Mouse (Mus musculus) cerebellum, postnatal 4 days (tissue): ENCODE measurements at regions not wholly inside any gene's neighbourhood (a gene's known extent, or its start where the extent isn't known, plus 50 kb on each side); places are given as distances from the start of the nearest gene placed in this dataset.

Experiments
- DNase-seq, 2 experiments: peaks; one replicate each; pipeline ENCODE4 v3.0.0; 2022; ENCODE audit warnings: low spot score in 2 of 2, mixed read lengths in 1 of 2

DNA sequence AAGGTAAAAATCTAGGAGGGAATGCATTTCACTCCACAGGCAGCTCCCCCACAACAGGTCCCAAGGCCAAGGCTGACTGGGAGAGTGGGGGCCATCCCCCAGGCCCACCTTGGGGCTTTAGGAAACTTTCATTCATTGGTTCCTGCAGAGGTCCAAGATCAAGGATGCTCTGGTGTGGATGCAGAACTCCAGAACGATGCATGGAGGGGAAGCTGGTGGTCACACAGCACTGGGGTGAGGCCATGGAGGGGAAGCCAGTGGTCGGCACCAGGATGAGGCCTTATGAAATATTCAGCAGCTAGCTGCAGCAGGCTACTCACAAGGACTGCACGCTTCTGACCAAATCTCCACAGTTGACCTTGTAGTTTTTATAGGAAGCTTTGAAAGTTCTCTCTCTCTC, 279.7 kb downstream of the Cdh26 start:
- no peak for DNase-seq

- no peak for DNase-seq
Observed at GRCm38 (mm10) chr2:178711587-178712080, 281.3 kb downstream of the Cdh26 start.

DNA sequence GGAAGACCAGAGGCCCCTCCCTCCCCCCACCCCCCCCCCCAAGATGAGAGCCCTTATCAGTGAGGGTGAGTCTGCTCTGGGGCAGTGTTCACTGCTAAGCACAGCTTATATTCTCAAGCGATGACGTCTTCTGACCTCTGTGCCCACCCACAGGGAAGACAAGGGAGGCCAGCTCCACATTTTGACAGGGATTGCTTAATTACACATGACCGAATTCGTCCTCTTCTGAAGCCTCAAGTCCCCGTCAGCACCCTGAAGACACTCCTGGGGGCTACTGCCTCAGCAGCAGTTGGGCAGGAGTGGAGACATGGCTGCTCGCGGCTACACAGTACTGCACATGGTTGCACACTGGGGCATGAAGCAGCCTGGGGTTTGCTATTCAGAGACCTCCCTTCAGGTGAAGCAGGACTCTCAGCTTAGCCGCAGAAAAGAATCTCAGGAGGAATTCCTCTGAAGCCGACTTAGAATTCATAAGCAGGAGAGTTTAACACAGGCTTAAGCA, 282.1 kb downstream of the Cdh26 start:
- no peak for DNase-seq

DNA sequence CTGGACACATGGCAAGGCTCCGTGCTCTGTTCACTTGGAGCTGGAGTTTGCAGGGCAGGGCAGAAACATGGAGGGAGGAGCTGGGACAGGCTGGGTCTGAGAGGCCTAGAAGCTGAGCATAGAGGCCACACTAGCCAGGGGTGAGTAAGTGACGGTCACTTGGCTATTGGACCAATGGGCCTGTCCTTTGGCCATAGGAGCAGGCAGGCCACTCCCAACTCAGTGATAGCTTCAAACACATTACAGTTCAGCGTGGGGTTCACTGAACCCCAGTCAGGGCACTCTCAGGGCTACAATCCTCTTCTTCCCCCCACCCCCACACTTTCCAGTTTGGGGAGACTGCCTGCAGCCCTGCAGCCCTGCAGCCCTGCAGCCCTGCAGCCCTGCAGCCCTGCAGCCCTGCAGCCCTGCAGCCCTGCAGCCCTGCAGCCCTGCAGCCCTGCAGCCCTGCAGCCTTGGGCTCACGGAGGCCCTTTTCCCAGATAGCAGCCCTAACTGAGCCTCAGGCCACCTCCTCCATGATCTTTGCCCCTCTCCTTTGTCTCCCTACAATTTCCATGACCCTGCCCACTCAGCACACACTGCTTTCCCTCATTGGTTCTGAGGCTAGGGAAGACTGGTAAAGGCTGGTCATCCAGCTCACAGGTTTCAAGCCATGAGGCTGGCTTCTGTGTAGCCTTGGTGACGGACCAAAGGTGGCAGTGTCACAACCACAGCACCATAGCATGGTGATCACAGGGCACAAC, 285.3 kb downstream of the Cdh26 start:
- no peak for DNase-seq

DNA sequence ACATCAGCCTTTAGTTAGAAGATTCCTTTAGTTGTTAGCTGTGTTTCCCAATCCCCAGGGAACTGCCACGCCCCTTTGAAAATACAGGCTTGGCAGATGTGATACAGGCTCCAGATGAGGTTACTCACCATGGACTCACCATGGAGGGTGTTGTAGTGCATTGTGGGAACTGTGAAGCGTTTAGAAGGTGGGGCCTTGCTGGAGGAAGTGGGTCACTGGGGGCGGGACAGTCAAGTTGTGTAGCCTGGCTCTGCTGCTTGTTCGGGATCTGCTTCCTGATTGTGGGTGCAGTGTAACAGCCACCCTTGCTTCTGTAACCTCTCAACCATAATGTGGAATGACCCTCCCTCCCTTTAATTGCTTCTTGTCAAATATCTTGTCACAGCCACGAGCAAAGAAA, 287.7 kb downstream of the Cdh26 start:
- no peak for DNase-seq

DNA sequence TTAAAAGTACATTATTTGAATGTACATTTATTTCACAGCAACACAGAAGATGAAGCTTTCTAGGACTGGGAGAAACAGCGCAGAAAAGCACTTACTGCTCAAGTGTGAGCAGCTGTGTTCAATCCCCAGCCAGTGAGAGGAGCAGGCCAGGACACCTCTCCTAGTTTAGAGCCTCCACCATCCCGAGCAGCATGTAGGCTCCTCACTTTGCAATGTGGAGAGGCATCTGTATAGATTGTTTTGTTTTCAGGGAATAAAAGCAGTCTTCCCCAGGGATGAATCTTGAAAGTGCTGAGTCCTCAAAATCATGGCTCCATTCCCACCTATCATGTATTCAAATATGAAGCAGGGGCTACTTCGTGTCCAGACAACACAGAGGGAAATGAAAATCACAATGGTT, 293.1 kb downstream of the Cdh26 start:
- no peak for DNase-seq

DNA sequence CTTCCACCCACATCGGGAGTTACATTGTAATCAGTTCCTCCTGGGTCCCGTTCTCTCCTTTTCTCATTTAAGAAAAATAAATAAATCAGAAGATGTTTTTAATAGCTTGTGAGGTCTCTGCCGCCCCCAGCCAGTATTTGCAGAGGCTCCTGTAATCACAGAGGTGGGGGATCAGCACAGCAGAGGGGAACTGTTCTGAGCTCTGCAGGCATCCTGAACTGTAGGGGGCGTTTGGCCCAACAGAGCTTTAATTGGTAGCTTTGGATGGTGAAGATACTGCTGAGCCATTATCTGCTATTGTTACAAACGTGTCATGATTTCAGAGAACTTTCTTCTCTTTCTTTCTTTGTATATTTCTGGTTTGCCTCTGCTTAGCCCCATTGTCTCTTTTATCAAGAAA, 293.9 kb downstream of the Cdh26 start:
- DNase-seq: no peak

DNA sequence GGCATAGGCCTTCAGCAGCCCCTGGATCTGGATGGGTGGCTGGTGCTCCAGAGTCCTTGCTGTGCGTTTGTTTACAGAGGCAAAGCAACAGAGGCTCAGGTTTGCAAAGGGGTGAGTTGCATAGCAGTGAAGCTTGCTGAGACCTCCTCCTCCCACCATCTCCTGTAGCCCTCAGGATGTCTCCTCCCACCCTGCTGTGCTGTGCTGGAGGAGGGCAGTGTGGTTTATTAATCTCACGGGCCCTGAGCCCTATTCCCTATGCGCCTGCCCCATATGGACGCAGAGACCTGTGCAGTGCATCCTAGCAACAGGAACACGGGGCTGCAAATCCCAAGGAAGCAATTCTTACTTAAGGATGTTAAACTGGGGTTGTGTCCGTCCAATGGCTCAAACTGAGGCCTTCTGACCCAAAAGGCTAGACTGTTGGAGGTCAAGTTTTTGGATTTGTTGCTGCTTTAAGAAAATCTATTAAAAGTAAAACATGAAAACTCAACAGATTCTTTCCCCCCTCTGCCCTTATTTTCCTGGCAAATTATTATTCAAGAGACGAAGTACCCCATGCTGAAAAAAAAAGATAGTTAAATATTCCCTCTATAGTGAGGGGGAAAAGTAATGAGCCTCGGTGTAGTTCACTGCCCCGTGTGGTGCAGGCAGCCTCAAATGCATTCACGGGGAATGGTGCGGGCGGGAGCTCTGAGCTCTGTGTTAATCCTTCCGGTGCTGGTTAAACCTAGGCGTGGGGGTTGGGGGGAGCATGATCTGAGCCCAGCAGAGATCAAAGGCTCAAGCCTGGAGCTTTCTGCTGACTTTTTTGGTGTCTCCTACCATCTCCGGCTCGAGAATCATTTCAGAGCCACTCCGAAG, 297.8 kb downstream of the Cdh26 start:
- peak in 1 of 2 experiments; percentile 11 for DNase-seq

GRCm38 (mm10) chr2:178728794-178729120, 298.4 kb downstream of the Cdh26 start:
- no peak for DNase-seq

GRCm38 (mm10) chr2:178735099-178735498, 304.8 kb downstream of the Cdh26 start:
- no peak for DNase-seq

DNA sequence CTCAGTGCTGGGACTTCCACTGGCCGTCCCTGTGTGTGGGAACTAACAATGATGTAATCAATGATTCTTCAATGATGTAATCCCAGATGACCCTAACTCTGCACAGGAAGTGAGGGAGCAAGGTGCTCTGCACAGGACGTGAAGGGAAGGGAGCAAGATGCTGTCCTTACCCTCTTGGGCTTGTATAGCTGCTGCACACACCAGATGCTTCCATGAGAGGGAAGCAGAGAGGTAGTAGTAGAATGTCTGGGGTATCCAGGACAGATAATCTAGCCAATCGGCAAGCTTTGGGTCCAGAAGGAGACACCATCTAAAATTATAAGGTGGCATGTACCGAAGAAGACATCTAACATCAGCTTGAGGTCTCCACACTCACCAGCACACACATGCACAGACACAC, 314.3 kb downstream of the Cdh26 start:
- no peak for DNase-seq

GRCm38 (mm10) chr2:178745296-178746015, 315.1 kb downstream of the Cdh26 start:
- no peak for DNase-seq

GRCm38 (mm10) chr2:178751247-178751646, 320.9 kb downstream of the Cdh26 start:
- DNase-seq: no peak

- peak; percentile 73 to 81 for DNase-seq
Observed at GRCm38 (mm10) chr2:178758366-178758765, 328.0 kb downstream of the Cdh26 start.

GRCm38 (mm10) chr2:178768526-178768925, 338.2 kb downstream of the Cdh26 start:
- DNase-seq: no peak

DNA sequence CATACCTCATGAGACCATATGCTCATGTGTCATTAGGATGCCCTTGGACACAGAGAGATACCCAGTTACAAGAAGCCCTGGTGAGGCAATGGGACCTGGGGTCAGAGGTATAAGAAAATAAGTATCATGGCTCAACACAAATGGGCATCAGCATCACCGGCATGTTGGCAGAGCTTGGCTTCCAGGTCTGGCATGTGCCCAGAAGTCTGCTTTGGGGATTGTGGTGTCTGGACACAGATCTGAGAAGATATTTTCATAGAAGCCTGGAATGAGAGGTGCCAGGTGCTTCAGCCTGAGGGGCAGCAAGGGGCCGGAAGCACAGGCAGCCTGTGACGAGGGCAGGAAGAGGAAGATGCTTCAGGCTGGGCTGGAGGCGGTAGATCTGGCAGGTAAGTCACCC, 338.7 kb downstream of the Cdh26 start:
- DNase-seq: peak in 1 of 2 experiments; percentile 50

DNA sequence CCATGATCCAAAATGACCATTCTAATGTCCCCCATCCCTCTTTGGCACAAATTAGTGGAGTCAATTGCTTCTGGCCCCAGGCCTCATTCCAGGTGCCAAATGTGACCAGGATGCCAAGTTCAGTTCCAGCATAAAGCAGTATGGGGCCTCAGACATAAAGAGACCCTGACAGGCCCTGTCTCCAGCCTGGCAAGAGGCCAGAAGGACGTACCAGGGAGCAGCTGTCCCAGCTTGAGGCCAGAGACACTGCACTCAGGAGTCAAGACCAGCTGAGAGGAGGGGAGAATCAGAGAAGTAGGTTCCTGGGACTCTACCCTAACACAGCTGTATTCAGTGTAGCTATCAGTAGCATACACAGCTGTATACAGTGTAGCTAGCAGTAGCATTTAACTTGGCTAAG, 341.1 kb downstream of the Cdh26 start:
- DNase-seq: peak; percentile 44 to 81

DNA sequence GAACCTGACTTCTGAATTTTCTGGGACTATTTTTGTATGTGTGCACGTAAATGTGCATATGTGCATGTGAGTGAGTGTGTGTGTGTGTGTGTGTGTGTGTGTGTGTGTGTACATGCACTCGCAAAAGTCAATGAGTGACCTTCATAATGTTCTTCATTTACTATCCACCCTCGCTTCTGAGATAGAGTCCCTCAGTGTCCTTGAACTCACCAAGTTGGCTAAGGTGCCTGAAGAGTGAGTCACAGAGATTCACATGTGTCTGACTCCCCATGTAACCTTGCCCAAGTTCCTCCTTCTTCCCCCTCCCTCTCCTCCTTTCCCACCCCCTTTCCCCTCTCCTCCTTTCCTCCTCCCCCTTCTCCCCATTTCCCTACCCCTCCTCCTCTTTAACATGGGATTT, 341.6 kb downstream of the Cdh26 start:
- DNase-seq: no peak

DNA sequence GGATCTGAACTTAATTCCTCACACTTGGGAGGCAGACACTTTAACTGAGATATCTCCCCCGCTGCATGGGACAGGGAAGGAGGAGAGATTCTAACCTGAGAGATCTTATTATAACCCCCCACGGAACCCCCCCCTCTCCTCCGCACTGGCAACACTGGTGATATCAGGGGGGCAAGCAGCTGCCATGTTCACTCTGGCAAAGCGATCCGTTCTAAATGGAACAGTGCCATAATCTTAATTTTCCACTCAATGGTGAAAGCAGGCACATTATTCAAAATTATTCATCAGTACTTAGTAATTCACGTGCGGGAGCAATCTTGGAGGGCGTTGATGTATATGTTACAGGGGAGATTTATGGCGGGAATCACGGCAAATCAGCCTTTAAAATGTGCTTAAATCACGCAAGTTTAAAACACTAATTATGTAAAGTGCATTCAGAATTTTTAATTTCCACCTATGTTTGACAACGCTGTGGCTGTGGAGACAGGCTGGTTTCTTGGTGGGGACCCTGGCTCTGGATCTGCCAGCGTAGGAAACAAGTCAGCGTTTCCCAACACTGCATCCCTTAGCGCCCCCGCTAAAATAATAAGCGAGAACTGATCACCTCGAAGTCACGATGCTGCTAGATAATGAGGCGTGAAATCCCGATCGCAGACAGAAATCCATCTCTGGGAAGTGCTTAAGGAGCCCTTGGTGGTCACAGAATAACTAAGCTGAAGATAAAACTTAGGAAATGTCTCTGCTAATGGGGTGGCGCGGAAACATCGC, 354.7 kb downstream of the Cdh26 start:
- DNase-seq: peak in 1 of 2 experiments; percentile 14

DNA sequence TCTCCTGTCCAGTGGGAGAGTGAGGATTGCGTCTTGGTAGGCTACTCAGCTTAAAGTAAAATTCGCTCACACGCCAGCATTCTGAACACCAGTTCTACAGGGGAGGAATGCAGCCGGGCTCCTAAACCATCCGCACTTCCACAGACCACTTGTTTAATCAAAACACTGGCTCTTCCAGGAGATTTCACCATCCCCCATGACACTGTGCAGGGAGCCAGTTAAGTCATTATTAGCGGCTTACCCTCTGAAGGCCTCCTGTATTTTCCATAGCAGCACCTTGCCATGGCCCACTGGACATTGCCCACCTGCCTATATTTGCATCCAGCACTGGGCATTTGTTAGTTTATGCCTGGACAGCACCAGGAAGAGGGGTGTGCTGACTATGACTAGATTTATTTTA, 355.5 kb downstream of the Cdh26 start:
- DNase-seq: no peak

DNA sequence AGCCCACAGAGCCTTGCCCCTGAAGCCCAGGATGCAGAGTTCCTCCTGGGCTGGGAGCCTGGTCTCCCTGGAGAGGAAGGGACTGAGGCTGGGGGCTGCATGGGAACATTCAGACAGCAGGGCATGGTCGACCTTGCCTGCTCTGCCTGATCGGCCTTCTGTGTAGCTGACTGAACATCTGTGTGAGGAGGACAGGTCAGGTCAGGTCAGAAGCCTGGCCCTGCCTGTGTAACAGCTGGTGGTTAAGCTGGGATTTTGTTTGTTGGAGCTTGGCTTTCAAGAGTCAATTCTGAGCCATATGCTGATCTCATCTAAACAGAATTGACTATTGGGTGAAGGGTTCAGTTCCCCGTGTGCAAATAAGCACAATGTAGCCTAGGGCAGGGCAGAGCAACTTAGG, 365.5 kb downstream of the Cdh26 start:
- no peak for DNase-seq
